ENCODE assay signal across 20 mouse cellular contexts in the genomic region with DNA sequence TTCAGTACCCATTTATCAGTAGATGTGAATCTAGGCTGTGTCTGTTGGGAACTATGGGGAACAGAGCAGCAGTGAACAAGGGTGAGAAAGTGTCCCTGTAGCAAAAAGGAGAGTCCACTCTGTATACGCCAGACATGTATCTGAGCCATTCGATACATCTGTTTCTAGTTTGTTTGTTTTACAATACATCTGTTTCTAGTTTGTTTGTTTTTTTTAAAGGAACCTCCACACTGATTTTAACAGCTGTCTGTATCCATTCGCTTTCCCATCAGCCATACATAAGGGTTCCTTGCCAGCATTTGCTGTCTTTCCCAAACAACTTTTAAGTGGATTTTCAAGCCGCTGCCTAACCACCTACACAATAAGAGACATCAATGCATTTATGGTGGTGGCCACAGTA.
"Had no signal": no experiment of that assay in that cellular context is flagged by ENCODE, and none has a peak within 500 bp of the region (broad histone marks: within the 10 kb centered on the region; RNA-seq: fewer than 3 reads in every experiment).

No protein-coding gene starts in this region.

- H3K9ac ChIP-seq: kidney, embryonic 15.5 days; limb, embryonic 15.5 days; liver, embryonic 14.5 days; liver, postnatal 0 days; lung, embryonic 14.5 days; midbrain, embryonic 12.5 days; midbrain, embryonic 15.5 days had no signal

- H3K9me3 ChIP-seq: kidney, embryonic 15.5 days; limb, embryonic 15.5 days; midbrain, embryonic 12.5 days; midbrain, embryonic 15.5 days had no signal

- H3K27me3 ChIP-seq: kidney, embryonic 15.5 days; limb, embryonic 15.5 days; midbrain, embryonic 12.5 days; midbrain, embryonic 15.5 days had no signal

- H3K36me3 ChIP-seq: kidney, embryonic 15.5 days; limb, embryonic 15.5 days; midbrain, embryonic 12.5 days; midbrain, embryonic 15.5 days had no signal

- DNase-seq: kidney, adult 11 months; kidney, adult 8-10 months; kidney, postnatal 10 days; kidney, postnatal 36 days; layer of hippocampus, postnatal 36 days; liver, postnatal 0 days; lung, embryonic 14.5 days; right cerebral cortex, postnatal 14 days; spleen, adult 18-20 months; thymus, adult 18-20 months; thymus, postnatal 36 days had no signal

- H3K4me2 ChIP-seq: kidney, embryonic 15.5 days; limb, embryonic 15.5 days; liver, embryonic 11.5 days; lung, embryonic 14.5 days; midbrain, embryonic 12.5 days; midbrain, embryonic 15.5 days had no signal

- H3K27ac ChIP-seq: kidney, embryonic 15.5 days; left cerebral cortex, adult 2 months; limb, embryonic 15.5 days; liver, embryonic 14.5 days; macrophage; midbrain, embryonic 12.5 days; midbrain, embryonic 15.5 days had no signal

- H3K4me3 ChIP-seq: kidney, embryonic 15.5 days; left cerebral cortex, adult 2 months; limb, embryonic 15.5 days; midbrain, embryonic 12.5 days; midbrain, embryonic 15.5 days had no signal

- ATAC-seq: liver, postnatal 0 days; lung, postnatal 0 days; midbrain, embryonic 15.5 days had no signal

- H3K4me1 ChIP-seq: kidney, embryonic 15.5 days; midbrain, embryonic 15.5 days had no signal
